Mouse (Mus musculus): ENCODE measurements around the gene Spa17. TPM values are rescaled to one million over a fixed set of nuclear protein-coding genes. Genes with fewer than 3 reads are reported as not detected.

Gene Spa17
- polyA plus RNA-seq, 3 experiments from 2014 or later = 1.2 to 1.4 TPM; not detected in 1

DNA sequence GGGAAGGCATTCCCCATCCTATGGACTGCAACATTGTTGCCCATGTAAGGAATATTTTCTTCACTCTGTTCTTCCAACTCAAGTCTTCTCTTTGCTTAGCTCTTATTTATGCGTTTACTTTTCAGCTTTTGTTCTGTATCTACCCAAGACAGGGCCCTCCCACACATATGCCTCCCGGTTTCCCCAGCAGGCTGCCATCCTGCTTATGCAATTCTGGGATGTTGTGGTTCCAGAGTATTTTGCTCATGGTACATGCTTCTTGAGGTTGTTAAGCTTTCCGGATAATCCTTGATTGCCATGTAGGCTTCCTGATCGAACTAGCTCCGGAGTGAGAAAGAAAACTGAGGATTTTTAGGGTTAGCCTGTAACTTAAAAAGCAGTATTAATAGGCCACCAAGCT is 1.7 kb upstream of the Spa17 start:
- no peak for ATAC-seq

DNA sequence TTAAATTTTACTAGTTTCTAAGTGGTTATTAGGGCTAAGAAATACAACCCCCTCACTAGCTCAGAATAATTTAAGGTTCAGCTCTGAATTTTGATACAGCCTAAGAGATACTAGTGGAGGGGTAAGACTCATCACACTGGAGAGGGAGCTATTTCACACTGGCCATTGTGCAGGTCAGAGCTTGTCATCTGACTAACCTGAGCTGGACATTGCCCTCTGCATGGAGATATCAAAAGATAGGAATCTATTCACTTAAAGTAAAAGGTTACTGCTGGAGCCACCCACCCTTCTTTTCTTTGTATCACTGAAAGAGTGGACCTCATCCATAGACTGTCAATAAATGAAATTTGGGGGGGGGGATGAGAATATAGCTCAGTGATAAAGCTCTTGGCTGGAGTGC is 794 bp upstream of the Spa17 start:
- ATAC-seq = peak; percentile 1

DNA sequence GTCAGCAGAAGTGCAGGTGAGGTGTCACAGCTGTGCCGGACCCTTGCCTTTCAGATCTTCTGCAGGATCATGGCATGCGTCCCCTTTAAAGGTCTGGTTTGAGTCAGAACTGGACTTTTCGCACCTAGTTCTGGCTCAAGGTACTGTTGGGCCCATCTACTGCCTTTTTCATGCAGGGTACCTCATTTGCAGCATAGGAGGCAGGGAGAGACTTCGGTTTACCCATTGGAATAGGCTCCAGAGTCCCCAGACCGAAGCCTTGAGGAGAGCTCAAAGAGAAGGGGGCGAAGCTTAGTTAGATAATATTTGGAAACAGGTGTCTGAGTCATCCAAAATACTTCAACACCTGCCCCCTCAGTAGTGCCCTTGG is 374 bp upstream of the Spa17 start:
- ATAC-seq = peak; percentile 13

GRCm38 (mm10) chr9:37609558-37609957 is 4.0 kb downstream of the Spa17 start:
- ATAC-seq = no peak

DNA sequence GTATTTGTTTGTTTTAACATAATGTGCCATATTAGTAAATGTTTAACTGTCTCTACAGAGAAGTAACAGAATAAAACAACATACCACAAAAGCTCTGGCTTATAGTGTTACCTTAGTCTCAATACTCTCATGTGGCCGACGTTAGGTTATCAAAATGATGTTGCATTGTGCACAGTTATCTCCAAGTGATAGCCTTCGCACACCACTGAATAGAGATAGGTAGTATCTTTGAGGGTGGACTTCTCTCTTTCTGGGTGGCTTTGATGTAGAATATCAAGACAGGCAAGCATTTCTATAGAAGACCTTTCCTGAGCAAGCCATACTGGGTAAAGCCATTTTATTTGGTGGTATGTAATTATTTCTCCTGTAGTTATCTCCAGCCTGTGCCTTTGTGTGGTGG is 8.4 kb downstream of the Spa17 start:
- ATAC-seq = no peak

DNA sequence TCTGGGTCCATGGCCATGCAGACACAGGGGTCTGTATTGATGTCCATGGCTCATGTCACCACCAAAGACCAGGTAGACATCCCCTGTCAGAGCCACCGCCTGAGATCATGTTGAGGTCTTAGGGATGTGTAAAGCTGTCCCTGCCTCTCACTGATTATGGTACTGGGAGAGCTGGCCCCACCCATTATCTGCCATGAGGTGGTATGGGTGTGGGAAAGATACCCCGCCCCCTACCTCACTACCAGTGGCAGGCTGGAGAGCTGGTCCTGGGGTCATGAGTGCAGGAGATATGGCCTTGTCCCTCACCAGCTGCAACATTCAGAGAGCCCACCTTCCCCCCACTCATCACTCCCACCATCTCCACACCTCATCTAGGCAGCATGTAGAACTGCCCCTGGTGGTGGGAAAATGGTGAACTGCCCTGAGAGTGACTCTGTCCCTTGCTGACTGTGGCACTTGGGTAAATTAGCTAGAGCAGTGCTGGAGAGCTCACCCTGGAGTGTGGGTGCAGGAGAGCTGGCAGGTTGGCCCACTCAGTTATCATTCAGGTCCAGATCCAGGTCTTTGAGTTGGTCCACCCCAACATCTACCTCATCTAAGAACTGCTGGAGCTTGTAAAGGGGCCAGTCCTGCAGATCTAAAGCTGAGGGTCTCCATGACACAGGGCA is 12.8 kb downstream of the Spa17 start:
- no peak for ATAC-seq

- ATAC-seq = no peak
These were observed 14.9 kb downstream of the Spa17 start for GRCm38 (mm10) chr9:37598637-37599036.

DNA sequence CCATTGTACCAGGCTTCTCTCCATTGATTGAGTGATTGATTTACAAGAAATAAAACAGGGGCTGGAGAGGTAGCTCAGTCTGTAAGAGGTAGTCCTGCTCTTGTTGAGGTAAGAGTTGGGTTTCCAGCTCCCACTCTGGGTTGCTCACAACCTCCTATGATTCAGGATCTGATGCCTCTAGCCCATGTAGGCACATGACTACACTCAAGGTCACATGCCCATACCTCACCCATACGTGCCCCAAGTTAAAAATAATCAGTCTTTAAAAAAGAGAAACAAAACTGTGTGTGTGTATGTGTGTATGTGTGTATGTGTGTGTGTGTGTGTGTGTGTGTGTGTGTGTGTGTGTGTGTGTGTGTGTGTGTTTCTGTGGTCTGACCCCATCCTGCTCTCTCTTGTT is 18.0 kb downstream of the Spa17 start:
- no peak for ATAC-seq

GRCm38 (mm10) chr9:37593690-37594089 is 19.8 kb downstream of the Spa17 start:
- ATAC-seq = no peak

DNA sequence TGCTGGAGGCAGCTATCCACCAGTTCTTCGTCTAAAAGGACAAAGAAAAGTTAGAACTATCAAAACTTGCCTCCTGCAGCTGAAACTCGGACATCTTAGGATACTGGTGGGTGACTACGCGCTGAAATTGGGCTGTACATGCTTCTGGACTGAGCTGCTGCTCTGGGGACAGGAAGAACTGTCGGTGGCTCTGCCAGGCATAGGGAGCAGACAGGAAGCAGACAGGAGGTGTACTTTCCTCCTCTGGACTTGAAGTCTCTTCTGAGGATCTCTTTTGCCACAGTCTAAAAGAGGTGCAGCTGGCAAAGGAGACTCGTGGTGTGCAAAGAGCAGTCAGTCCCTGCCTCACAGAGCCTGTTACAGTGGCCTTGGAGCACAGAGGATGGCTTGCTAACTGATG is 20.9 kb downstream of the Spa17 start:
- no peak for ATAC-seq

DNA sequence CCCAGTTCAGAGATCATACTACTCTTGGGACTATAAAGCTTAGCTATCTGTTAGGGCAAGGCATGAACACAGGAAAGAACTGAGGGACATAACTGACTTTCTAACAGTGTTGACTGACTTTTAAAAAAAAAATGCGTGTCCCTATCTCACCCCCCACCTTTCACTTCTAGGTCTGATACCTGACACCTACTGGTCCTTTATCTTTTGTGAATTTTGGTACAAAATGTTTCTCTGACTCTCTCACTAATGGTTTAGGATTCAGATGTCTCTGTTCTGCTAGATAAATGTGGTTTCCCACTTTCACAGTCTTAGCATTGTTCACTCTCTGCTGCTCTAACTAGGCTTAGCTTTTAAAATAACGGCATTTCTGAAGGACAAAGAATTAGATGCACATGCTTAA is 21.5 kb downstream of the Spa17 start:
- ATAC-seq = no peak

GRCm38 (mm10) chr9:37590381-37590780 is 23.1 kb downstream of the Spa17 start:
- ATAC-seq = no peak

DNA sequence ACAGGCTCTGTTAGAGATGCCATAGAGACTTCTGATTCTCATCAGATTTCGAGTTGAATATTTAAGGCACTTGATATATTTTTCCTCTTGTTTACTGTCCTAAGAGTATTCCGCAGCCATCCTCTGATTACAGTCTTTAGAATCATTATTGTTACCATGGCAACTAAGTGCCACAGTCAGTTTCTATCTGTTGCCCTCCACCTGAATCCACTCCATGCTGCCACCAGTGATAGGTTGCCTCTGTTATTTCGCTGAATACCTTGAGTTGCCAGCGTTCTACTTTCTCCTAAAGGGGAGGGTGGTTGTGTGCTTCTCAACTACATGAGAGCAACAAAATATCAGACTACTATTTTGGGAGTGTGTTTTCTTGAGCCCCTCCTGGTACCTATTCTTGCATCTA is 26.8 kb downstream of the Spa17 start:
- no peak for ATAC-seq

- no peak for ATAC-seq
These were observed 29.9 kb downstream of the Spa17 start for GRCm38 (mm10) chr9:37583594-37583993.

- ATAC-seq = no peak
These were observed 37.0 kb downstream of the Spa17 start for GRCm38 (mm10) chr9:37576436-37576930.

DNA sequence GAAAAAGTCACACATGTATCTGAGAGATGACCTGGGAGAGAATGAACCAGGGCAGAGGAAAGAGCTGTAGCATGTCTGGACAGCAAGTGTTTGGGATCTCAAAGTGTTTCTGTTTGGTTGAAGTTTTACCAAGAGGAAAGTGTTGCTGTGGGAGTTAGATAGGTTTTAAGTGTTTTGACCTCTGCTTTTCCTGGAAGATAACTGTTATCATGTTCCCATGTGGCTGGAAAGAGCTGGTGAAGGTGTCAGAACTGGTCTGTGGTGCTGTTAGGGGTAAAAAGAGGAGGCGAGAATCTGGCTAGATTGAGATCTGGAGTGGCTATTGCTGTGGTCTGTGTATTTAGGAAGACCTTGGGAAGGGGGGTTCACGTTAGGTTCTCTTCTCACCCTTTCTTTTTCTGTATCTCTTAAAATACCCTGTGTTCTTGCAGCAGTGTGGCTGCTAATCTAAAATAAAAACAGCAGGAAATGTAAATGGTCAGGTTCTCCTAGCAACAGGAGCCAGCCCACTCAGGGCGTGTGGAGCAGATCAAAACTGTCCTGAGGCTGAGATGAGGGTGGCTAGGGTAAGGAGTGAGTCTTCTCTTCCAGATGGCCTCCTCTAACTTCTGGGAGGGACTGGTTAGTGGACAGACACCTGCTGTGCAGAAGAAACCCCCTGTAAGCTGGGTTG is 41.2 kb downstream of the Spa17 start:
- no peak for ATAC-seq

DNA sequence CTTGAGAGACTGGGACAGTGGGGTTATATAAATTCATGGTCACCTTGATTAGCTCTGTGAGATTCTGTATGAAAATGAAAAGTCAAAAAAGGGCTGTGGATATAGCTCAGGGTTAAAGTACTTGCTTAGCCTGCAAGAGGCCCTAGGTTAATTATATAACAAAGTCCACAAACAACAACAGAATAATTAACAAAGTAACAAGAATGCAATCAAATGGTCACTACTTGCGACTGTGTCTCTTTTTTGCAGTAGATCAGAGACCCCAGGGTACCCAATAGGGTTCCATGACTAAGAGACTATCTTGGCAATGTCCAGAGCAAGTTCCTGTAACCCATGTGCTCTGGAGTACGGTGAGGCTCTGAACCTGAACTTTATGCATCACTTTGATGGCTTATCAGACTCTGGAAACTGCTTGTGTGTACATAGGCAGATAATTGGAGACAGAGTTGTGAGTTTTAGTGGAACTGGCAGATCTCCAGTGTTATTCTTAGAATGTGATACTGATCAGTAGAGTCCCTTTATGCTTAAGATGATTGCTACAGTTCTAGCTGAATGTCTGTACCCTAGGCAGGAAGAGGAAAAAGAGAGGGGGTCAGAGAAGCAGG is 44.2 kb downstream of the Spa17 start:
- no peak for ATAC-seq

DNA sequence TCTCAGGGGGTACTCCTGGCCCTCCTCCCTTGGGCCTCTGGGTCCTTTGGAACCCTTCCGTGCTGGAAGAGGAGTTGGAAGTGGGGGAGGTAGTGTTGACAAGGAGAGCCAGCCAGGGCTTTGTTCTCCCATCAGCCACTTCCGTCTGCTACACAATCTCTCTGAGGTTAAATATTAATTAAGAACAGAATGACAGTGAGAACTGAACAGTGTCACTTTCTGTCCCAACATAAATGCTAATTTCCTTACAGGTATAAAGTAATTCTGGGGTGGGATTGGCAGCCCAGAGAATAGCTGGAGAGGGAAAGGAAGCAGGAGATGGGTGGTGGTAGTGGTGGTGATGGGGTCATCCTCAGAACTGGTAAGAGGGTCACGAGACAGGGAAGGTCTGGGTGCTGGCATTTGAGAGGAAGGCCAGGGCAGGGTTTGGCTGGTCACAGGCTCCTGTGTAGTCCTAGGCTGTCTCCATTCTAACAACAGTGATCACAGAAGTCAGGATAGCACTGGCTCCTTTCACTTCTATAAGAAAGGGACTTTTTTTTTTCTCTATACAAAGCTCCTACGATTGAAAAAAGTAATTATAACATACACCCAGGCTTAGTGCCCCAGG is 44.8 kb downstream of the Spa17 start:
- ATAC-seq = no peak

- no peak for ATAC-seq
These were observed 45.5 kb downstream of the Spa17 start for GRCm38 (mm10) chr9:37567892-37568604.

DNA sequence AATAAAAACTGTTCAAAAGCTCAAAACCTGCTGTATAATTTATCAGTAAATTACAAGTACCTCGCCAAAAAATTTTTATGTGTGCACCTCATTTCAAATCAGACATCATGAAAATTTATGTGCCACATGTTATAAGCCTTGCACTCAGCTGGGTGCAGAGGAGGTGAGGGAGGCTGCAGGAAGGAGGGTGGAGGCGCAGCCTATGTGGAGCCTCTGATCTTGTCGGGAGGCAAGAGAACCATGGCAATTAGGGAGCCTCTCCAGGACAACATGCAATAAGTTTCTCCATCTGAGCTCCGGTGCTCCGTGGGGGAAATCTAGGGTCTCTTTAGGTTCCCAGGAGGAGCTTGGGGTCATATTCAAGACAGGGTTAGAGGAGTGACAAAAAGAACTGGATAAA is 46.1 kb downstream of the Spa17 start:
- no peak for ATAC-seq

GRCm38 (mm10) chr9:37567019-37567418 is 46.5 kb downstream of the Spa17 start:
- no peak for ATAC-seq

DNA sequence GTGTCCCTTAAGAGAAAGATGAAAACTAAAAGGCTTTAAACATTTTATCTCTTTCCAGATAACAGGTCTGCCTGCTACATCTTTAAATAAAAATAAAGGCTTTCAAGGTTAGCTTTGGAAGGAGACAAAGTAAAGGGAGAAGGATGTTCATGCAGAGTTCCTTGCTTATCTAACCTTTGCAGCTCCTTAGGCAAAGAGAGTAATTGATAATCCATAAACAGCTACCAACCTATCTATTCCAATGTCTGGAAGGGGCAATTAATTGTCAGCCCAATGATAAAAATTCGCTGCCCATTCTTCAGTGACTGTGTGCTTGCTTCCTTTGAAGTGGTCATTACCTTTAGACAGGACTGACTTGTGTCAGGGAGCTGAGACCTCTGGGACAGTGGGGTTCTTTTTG is 49.7 kb downstream of the Spa17 start:
- no peak for ATAC-seq

GRCm38 (mm10) chr9:37560617-37561016 is 52.9 kb downstream of the Spa17 start:
- ATAC-seq = no peak

Measured in inflammation-experienced regulatory T-cells, adult 6 months (primary cell).